8 mouse cellular contexts compared by ENCODE assay signal in the genomic region with DNA sequence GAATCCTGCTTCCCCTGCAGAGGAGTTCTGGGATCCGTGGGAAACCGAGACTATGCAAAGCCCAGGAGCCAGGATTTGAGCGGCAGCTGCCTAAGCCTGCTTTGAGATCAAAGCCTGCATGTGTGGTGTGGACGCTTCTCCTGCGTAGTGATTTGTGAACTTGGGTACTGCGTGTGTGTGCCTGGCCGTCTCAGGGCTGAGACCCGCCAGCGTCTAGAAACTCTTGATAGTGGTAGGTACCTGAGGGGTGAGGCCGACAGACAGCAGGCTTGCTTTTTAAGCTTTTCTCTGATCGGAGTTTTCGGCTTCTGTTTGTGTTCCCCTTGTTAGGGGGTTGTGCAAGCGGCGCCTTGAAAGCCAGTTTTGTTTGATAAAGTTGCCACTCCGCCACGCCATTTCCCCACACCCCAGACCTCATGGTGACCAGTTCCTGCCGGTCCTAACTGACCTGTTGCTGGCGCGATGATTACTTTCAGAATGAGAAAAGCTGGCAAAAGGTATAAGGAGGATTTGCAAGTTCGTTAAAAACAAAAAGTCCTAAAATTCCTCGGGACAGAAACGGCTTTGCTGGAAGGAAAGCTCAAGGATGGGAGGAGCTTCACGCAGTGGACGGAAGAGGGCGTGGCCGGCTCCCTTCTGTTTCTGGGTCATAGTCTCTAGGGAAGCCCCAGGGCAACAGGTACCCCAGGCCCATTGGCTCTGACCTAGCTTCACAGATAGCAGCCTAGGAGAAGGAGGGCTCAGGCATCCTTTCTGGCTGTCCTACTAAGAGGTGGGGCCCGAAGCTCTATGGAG. TPM values are rescaled to one million over a fixed set of nuclear protein-coding genes. Genes with fewer than 3 reads are reported as not detected.
DNase-seq lines count a peak whose midpoint lies in the region; ATAC-seq and TF ChIP-seq lines count a peak whose summit lies in the region.

No protein-coding gene starts in this region.

- peak overlapping the region; percentile 39 for H3K27ac ChIP-seq in bone marrow macrophage, adult 2 months (ENCODE audit: insufficient read depth, low read depth, low read length)
- H3K27ac ChIP-seq in intestine, embryonic 15.5 days = peak overlapping the region; percentile 59; the same call in 1 of the 2 replicates
- no peak overlapping the region for H3K27ac ChIP-seq in neural tube, embryonic 15.5 days (replicated peaks)

- peak; percentile 46 for DNase-seq in ES-CJ7 (ENCODE audit: low read depth, low spot score)
- DNase-seq in gastrocnemius, postnatal 10 days = peak; percentile 29
- peak; percentile 72 to 76 for DNase-seq in lung, adult 18-20 months
- DNase-seq in left cerebral cortex, adult 11 months (ENCODE audit: low spot score) = no peak
- DNase-seq in cerebellum, postnatal 25 days = no peak

- peak overlapping the region; percentile 86 for H3K4me3 ChIP-seq in bone marrow macrophage, adult 2 months (ENCODE audit: insufficient read depth, low read length)
- peak overlapping the region; percentile 54 for H3K4me3 ChIP-seq in intestine, embryonic 15.5 days (replicated peaks)
- peak overlapping the region; percentile 34 for H3K4me3 ChIP-seq in neural tube, embryonic 15.5 days (replicated peaks)

- TF ChIP-seq CTCF in bone marrow macrophage, adult 2 months (IDR thresholded peaks at IDR 0.05; ENCODE audit: low read depth, low read length) = no peak

- H3K4me2 ChIP-seq in intestine, embryonic 15.5 days (replicated peaks) = peak overlapping the region; percentile 98
- H3K4me2 ChIP-seq in neural tube, embryonic 15.5 days = peak overlapping the region; percentile 68

- H3K27me3 ChIP-seq in intestine, embryonic 15.5 days (replicated peaks) = no peaks in the 10 kb centered on the region
- H3K27me3 ChIP-seq in neural tube, embryonic 15.5 days (replicated peaks) = peaks cover 15% of the 10 kb centered on the region

- TF ChIP-seq POLR2A in bone marrow macrophage, adult 2 months (IDR thresholded peaks at IDR 0.05; ENCODE audit: borderline replicate concordance, low read depth, low read length) = no peak

- no peaks in the 10 kb centered on the region for H3K36me3 ChIP-seq in intestine, embryonic 15.5 days
- no peaks in the 10 kb centered on the region for H3K36me3 ChIP-seq in neural tube, embryonic 15.5 days

- peaks cover 39% of the 10 kb centered on the region for H3K4me1 ChIP-seq in bone marrow macrophage, adult 2 months (ENCODE audit: control insufficient read depth, insufficient read depth, low read length)
- H3K4me1 ChIP-seq in intestine, embryonic 15.5 days (replicated peaks) = peaks cover 12% of the 10 kb centered on the region; the same call in 1 of the 2 replicates
- H3K4me1 ChIP-seq in neural tube, embryonic 15.5 days = peaks cover 19% of the 10 kb centered on the region

- peak overlapping the region; percentile 59 for H3K9ac ChIP-seq in intestine, embryonic 15.5 days
- H3K9ac ChIP-seq in neural tube, embryonic 15.5 days (replicated peaks) = peak overlapping the region; percentile 33

- no peaks in the 10 kb centered on the region for H3K9me3 ChIP-seq in intestine, embryonic 15.5 days
- no peaks in the 10 kb centered on the region for H3K9me3 ChIP-seq in neural tube, embryonic 15.5 days (replicated peaks)

- 2% methylated on average over 27 of the region's 27 CpGs for WGBS in intestine, embryonic 15.5 days
- 3% methylated on average over 27 of the region's 27 CpGs for WGBS in neural tube, embryonic 15.5 days

- peak; percentile 67 for ATAC-seq in intestine, embryonic 15.5 days
- no peak for ATAC-seq in neural tube, embryonic 15.5 days (ENCODE audit: low FRiP score)

RNA-seq across cellular contexts. Expression of a gene that starts 0.5 kb away (rescaled TPM):
- 7.3 and 8.6 TPM in 2 replicates for polyA plus RNA-seq in bone marrow macrophage, adult 2 months (2012; ENCODE audit: insufficient read depth, insufficient read length, missing spikeins)
- 10 to 100 TPM; 22.7 to 29.3 TPM for total RNA-seq in gastrocnemius, postnatal 10 days (2021)
- polyA plus RNA-seq in intestine, embryonic 15.5 days (2015; fragmentation: Nextera tagmentation; extraction: Ambion mirVana) = 31.4 TPM in 2 replicates
- polyA plus RNA-seq in neural tube, embryonic 15.5 days (2015; fragmentation: Nextera tagmentation; extraction: Ambion mirVana) = 31.4 and 36.6 TPM in 2 replicates

RNA-seq across cellular contexts. Expression of a gene that starts 0.7 kb away (rescaled TPM):
- 203 and 204 TPM in 2 replicates for polyA plus RNA-seq in bone marrow macrophage, adult 2 months (2012; ENCODE audit: insufficient read depth, insufficient read length, missing spikeins)
- 10 to 100 TPM; 30.3 to 33.8 TPM for total RNA-seq in gastrocnemius, postnatal 10 days (2021)
- polyA plus RNA-seq in intestine, embryonic 15.5 days (2015; fragmentation: Nextera tagmentation; extraction: Ambion mirVana) = 98.0 and 120 TPM in 2 replicates
- polyA plus RNA-seq in neural tube, embryonic 15.5 days (2015; fragmentation: Nextera tagmentation; extraction: Ambion mirVana) = 9.6 and 30.0 TPM in 2 replicates

RNA-seq across cellular contexts. Expression of a gene that starts 30.9 kb away (rescaled TPM):
- 11.2 and 14.1 TPM in 2 replicates for polyA plus RNA-seq in bone marrow macrophage, adult 2 months (2012; ENCODE audit: insufficient read depth, insufficient read length, missing spikeins)
- total RNA-seq in gastrocnemius, postnatal 10 days (2021) = 10 to 100 TPM in 1 of 2 experiments, 1 to 10 TPM in 1; 9.4 to 13.0 TPM
- 31.0 and 31.5 TPM in 2 replicates for polyA plus RNA-seq in intestine, embryonic 15.5 days (2015; fragmentation: Nextera tagmentation; extraction: Ambion mirVana)
- polyA plus RNA-seq in neural tube, embryonic 15.5 days (2015; fragmentation: Nextera tagmentation; extraction: Ambion mirVana) = 37.3 and 42.0 TPM in 2 replicates

RNA-seq across cellular contexts. Expression of a gene that starts 37.4 kb away (rescaled TPM):
- polyA plus RNA-seq in bone marrow macrophage, adult 2 months (2012; ENCODE audit: insufficient read depth, insufficient read length, missing spikeins) = 1.2 TPM in 1 of 2 replicates, not detected in the other
- 1 to 10 TPM; 2.0 to 3.3 TPM for total RNA-seq in gastrocnemius, postnatal 10 days (2021)
- 4.3 and 5.6 TPM in 2 replicates for polyA plus RNA-seq in intestine, embryonic 15.5 days (2015; fragmentation: Nextera tagmentation; extraction: Ambion mirVana)
- polyA plus RNA-seq in neural tube, embryonic 15.5 days (2015; fragmentation: Nextera tagmentation; extraction: Ambion mirVana) = 0.75 and 1.2 TPM in 2 replicates

RNA-seq across cellular contexts. Expression of a gene that starts 53.4 kb away (rescaled TPM):
- 7.2 and 9.1 TPM in 2 replicates for polyA plus RNA-seq in bone marrow macrophage, adult 2 months (2012; ENCODE audit: insufficient read depth, insufficient read length, missing spikeins)
- 1 to 10 TPM; 5.2 to 6.3 TPM for total RNA-seq in gastrocnemius, postnatal 10 days (2021)
- polyA plus RNA-seq in intestine, embryonic 15.5 days (2015; fragmentation: Nextera tagmentation; extraction: Ambion mirVana) = 17.1 and 18.4 TPM in 2 replicates
- 95.7 and 112 TPM in 2 replicates for polyA plus RNA-seq in neural tube, embryonic 15.5 days (2015; fragmentation: Nextera tagmentation; extraction: Ambion mirVana)

Comparison
In these comparisons a context has a peak if more than half of its experiments do, and no peak if none do; other contexts are left out.
1. DNase-seq: peak in ES-CJ7 (single experiment), gastrocnemius, postnatal 10 days (single experiment) and lung, adult 18-20 months (2 of 2); none in left cerebral cortex, adult 11 months (single experiment) and cerebellum, postnatal 25 days (0 of 2).
2. H3K4me3 ChIP-seq: peak in every context shown above with its lines; median percentile 86 in bone marrow macrophage, adult 2 months; 54 in intestine, embryonic 15.5 days; 34 in neural tube, embryonic 15.5 days.